Mouse (Mus musculus) ES-Bruce4 (cell line): ENCODE results near the gene Tmem60. TPM values are rescaled to one million over a fixed set of nuclear protein-coding genes. Genes with fewer than 3 reads are reported as not detected.

ENCODE experiments used
- H3K27ac ChIP-seq: 2 replicates; pipeline ENCODE4 v1.5.1; 2012; ENCODE audit warnings: low read length, inconsistent platforms; ENCODE audit not compliant: insufficient read depth
- H3K27me3 ChIP-seq: 2 replicates; pipeline ENCODE4 v1.6.1; 2012; ENCODE audit warnings: mild to moderate bottlenecking, low read length, inconsistent platforms; ENCODE audit not compliant: control insufficient read depth, poor library complexity, insufficient read depth, severe bottlenecking
- H3K36me3 ChIP-seq: 2 replicates; pipeline ENCODE4 v1.6.1; 2012; ENCODE audit warnings: inconsistent platforms, mild to moderate bottlenecking, low read length, moderate library complexity; ENCODE audit not compliant: control insufficient read depth, poor library complexity, insufficient read depth, severe bottlenecking
- H3K4me1 ChIP-seq: one replicate; pipeline ENCODE4 v1.8.1; 2011; ENCODE audit warnings: low read length; ENCODE audit not compliant: control insufficient read depth, insufficient read depth
- H3K4me3 ChIP-seq: 2 replicates; pipeline ENCODE4 v1.5.1; 2011; ENCODE audit warnings: low read depth, mild to moderate bottlenecking, low read length
- H3K9ac ChIP-seq: 2 replicates; pipeline ENCODE4 v1.6.1; 2012; ENCODE audit warnings: low read depth, mild to moderate bottlenecking, inconsistent platforms; ENCODE audit not compliant: poor library complexity, severe bottlenecking
- H3K9me3 ChIP-seq: replicated peaks from 2 replicates; pipeline ENCODE4 v1.6.1; 2012; ENCODE audit warnings: mild to moderate bottlenecking, low read length, inconsistent platforms; ENCODE audit not compliant: control insufficient read depth, poor library complexity, insufficient read depth, severe bottlenecking
- CTCF ChIP-seq: IDR thresholded peaks from one replicate; pipeline ENCODE4 v1.8.1; 2011; ENCODE audit warnings: low read depth, low read length
- EP300 ChIP-seq: IDR thresholded peaks from 2 replicates; pipeline ENCODE4 v1.6.1; 2011; ENCODE audit warnings: low read depth, low read length; ENCODE audit not compliant: insufficient read depth
- POLR2A ChIP-seq: IDR thresholded peaks from one replicate; pipeline ENCODE4 v1.8.1; 2011; ENCODE audit warnings: low read length; ENCODE audit not compliant: insufficient read depth
- polyA plus RNA-seq: library from polyadenylated mRNA; stranded (reverse); fragments of >200 nt; gene quantifications from 2 replicates; pipeline ENCODE4 v1.2.4, GENCODE M21; 2011; ENCODE audit warnings: low read depth; ENCODE audit not compliant: missing spikeins, insufficient read depth, insufficient read length

Gene Tmem60
- polyA plus RNA-seq, 1 experiment: 41.0 TPM

GRCm38 (mm10) chr5:20897446-20898167 lies 15.6 kb downstream of the Tmem60 start:
- TF ChIP-seq EP300 (no peak), POLR2A (no peak), CTCF (no peak)
- Histone ChIP-seq H3K36me3 (peaks cover 12% of the 10 kb centered on the region), H3K4me3 (no peak overlapping the region)

GRCm38 (mm10) chr5:20904647-20905046 lies 22.7 kb downstream of the Tmem60 start:
- Histone ChIP-seq H3K27ac (no peak overlapping the region), H3K36me3 (peaks cover 13% of the 10 kb centered on the region), H3K4me3 (no peak overlapping the region), H3K4me1 (no peaks in the 10 kb centered on the region), H3K27me3 (no peaks in the 10 kb centered on the region), H3K9ac (no peak overlapping the region), H3K9me3 (no peaks in the 10 kb centered on the region)
- TF ChIP-seq POLR2A: no peak
- TF ChIP-seq CTCF: no peak
- no peak for TF ChIP-seq EP300

More at GRCm38 (mm10) chr5:20897446-20898167, 15.6 kb downstream of the Tmem60 start:
- no peak overlapping the region for H3K9ac ChIP-seq
- no peaks in the 10 kb centered on the region for H3K27me3 ChIP-seq
- H3K4me1 ChIP-seq: no peaks in the 10 kb centered on the region
- no peak overlapping the region for H3K27ac ChIP-seq
- no peaks in the 10 kb centered on the region for H3K9me3 ChIP-seq

- H3K4me1 ChIP-seq: no peaks in the 10 kb centered on the region
- TF ChIP-seq EP300 (no peak), POLR2A (no peak), CTCF (no peak)
- no peaks in the 10 kb centered on the region for H3K9me3 ChIP-seq
- H3K36me3 ChIP-seq: peaks cover 13% of the 10 kb centered on the region
- H3K9ac ChIP-seq: no peak overlapping the region
- no peak overlapping the region for H3K27ac ChIP-seq
- H3K4me3 ChIP-seq: no peak overlapping the region
- no peaks in the 10 kb centered on the region for H3K27me3 ChIP-seq
Observed at GRCm38 (mm10) chr5:20905437-20905836, 23.4 kb downstream of the Tmem60 start.

GRCm38 (mm10) chr5:20906191-20906590 lies 24.2 kb downstream of the Tmem60 start:
- H3K36me3 ChIP-seq: peaks cover 13% of the 10 kb centered on the region
- H3K9me3 ChIP-seq: no peaks in the 10 kb centered on the region
- H3K4me3 ChIP-seq: no peak overlapping the region
- H3K9ac ChIP-seq: no peak overlapping the region
- no peak overlapping the region for H3K27ac ChIP-seq
- H3K4me1 ChIP-seq: no peaks in the 10 kb centered on the region
- TF ChIP-seq CTCF (no peak), EP300 (no peak), POLR2A (no peak)
- H3K27me3 ChIP-seq: no peaks in the 10 kb centered on the region

GRCm38 (mm10) chr5:20911741-20912140 lies 29.8 kb downstream of the Tmem60 start:
- Histone ChIP-seq H3K4me1 (no peaks in the 10 kb centered on the region), H3K36me3 (peaks cover 4% of the 10 kb centered on the region), H3K9ac (no peak overlapping the region), H3K4me3 (no peak overlapping the region), H3K27ac (no peak overlapping the region), H3K9me3 (no peaks in the 10 kb centered on the region), H3K27me3 (no peaks in the 10 kb centered on the region)
- TF ChIP-seq CTCF: no peak
- no peak for TF ChIP-seq EP300
- TF ChIP-seq POLR2A: no peak

GRCm38 (mm10) chr5:20913372-20914275 lies 31.6 kb downstream of the Tmem60 start:
- Histone ChIP-seq H3K27ac (no peak overlapping the region), H3K9me3 (no peaks in the 10 kb centered on the region), H3K9ac (no peak overlapping the region), H3K4me3 (no peak overlapping the region), H3K4me1 (no peaks in the 10 kb centered on the region), H3K27me3 (no peaks in the 10 kb centered on the region), H3K36me3 (no peaks in the 10 kb centered on the region; the same call in 1 of the 2 replicates)
- no peak for TF ChIP-seq EP300
- no peak for TF ChIP-seq POLR2A
- TF ChIP-seq CTCF: no peak
